Mouse (Mus musculus) ES-E14 (cell line): ENCODE measurements around the gene Ston2.

ENCODE experiments used
- CHD2 ChIP-seq: IDR thresholded peaks from 2 replicates; pipeline ENCODE4 v1.6.1; 2014; ENCODE audit warnings: mild to moderate bottlenecking, low read depth, low read length, inconsistent platforms
- HCFC1 ChIP-seq: IDR thresholded peaks from 2 replicates; pipeline ENCODE4 v1.6.1; 2012; ENCODE audit warnings: low read length, inconsistent platforms, borderline replicate concordance; ENCODE audit not compliant: insufficient read depth
- MAFK ChIP-seq: IDR thresholded peaks from 2 replicates; pipeline ENCODE4 v1.6.1; 2014; ENCODE audit warnings: mild to moderate bottlenecking, low read depth, low read length, inconsistent platforms; ENCODE audit not compliant: insufficient read depth
- ZC3H11A ChIP-seq: IDR thresholded peaks from 2 replicates; pipeline ENCODE4 v1.6.1; 2012; ENCODE audit warnings: low read depth, mild to moderate bottlenecking, inconsistent platforms, low read length, borderline replicate concordance
- ZNF384 ChIP-seq: IDR thresholded peaks from 2 replicates; pipeline ENCODE4 v1.6.1; 2012; ENCODE audit warnings: low read depth, low read length, inconsistent platforms

- TF ChIP-seq HCFC1 (no peak), MAFK (no peak), CHD2 (no peak), ZC3H11A (no peak), ZNF384 (no peak)
These were observed 51.8 kb downstream of the Ston2 start for GRCm38 (mm10) chr12:91736221-91736980.
